Mouse (Mus musculus): Measurements from ENCODE around the gene Stx8. TPM values are rescaled to one million over a fixed set of nuclear protein-coding genes. Genes with fewer than 3 reads are reported as not detected.
A peak's percentile ranks its signal among the peaks of the same experiment; 100 is the strongest.

Gene Stx8
- polyA plus RNA-seq, 1 experiment, result 4.9 TPM

- WGBS, result 100% methylated on average over 1 of the region's 1 CpGs
- no peak for DNase-seq (ENCODE audit: low read depth, low spot score)
These were observed 64.8 kb downstream of the Stx8 start for GRCm38 (mm10) chr11:68030771-68031170.

GRCm38 (mm10) chr11:68032448-68032847, 66.5 kb downstream of the Stx8 start:
- 53% methylated on average over 2 of the region's 2 CpGs for WGBS
- DNase-seq (ENCODE audit: low read depth, low spot score), result no peak

- WGBS, result 51% methylated on average over 11 of the region's 11 CpGs
- no peak for DNase-seq (ENCODE audit: low read depth, low spot score)
These were observed 67.4 kb downstream of the Stx8 start for GRCm38 (mm10) chr11:68033331-68033926.

- no peak for DNase-seq (ENCODE audit: low read depth, low spot score)
- 51% methylated on average over 5 of the region's 5 CpGs for WGBS
These were observed 68.4 kb downstream of the Stx8 start for GRCm38 (mm10) chr11:68034422-68034821.

GRCm38 (mm10) chr11:68035303-68035891, 69.4 kb downstream of the Stx8 start:
- DNase-seq (ENCODE audit: low read depth, low spot score), result no peak
- 92% methylated on average over 4 of the region's 4 CpGs for WGBS

- WGBS, result 89% methylated on average over 20 of the region's 20 CpGs
- no peak for DNase-seq (ENCODE audit: low read depth, low spot score)
These were observed 70.4 kb downstream of the Stx8 start for GRCm38 (mm10) chr11:68036133-68036959.

- 91% methylated on average over 9 of the region's 9 CpGs for WGBS
- no peak for DNase-seq (ENCODE audit: low read depth, low spot score)
These were observed 71.1 kb downstream of the Stx8 start for GRCm38 (mm10) chr11:68037093-68037492.

GRCm38 (mm10) chr11:68038101-68038500, 72.1 kb downstream of the Stx8 start:
- WGBS, result 73% methylated on average over 2 of the region's 2 CpGs
- DNase-seq (ENCODE audit: low read depth, low spot score), result no peak

GRCm38 (mm10) chr11:68044181-68044580, 78.2 kb downstream of the Stx8 start:
- DNase-seq (ENCODE audit: low read depth, low spot score), result peak; percentile 19
- WGBS, result 45% methylated on average over 11 of the region's 11 CpGs

- no peak for DNase-seq (ENCODE audit: low read depth, low spot score)
- WGBS, result 62% methylated on average over 3 of the region's 3 CpGs
These were observed 80.9 kb downstream of the Stx8 start for GRCm38 (mm10) chr11:68046916-68047315.

- WGBS, result 86% methylated on average over 17 of the region's 17 CpGs
- DNase-seq (ENCODE audit: low read depth, low spot score), result no peak
These were observed 83.5 kb downstream of the Stx8 start for GRCm38 (mm10) chr11:68049261-68050165.

- WGBS, result 70% methylated on average over 12 of the region's 12 CpGs
- no peak for DNase-seq (ENCODE audit: low read depth, low spot score)
These were observed 84.7 kb downstream of the Stx8 start for GRCm38 (mm10) chr11:68050725-68051124.

- WGBS, result 96% methylated on average over 4 of the region's 4 CpGs
These were observed 85.3 kb downstream of the Stx8 start for GRCm38 (mm10) chr11:68051305-68051704.

GRCm38 (mm10) chr11:68058466-68059201, 92.6 kb downstream of the Stx8 start:
- 73% methylated on average over 5 of the region's 5 CpGs for WGBS
- no peak for DNase-seq (ENCODE audit: low read depth, low spot score)

More at GRCm38 (mm10) chr11:68051305-68051704, 85.3 kb downstream of the Stx8 start:
- no peak for DNase-seq (ENCODE audit: low read depth, low spot score)

GRCm38 (mm10) chr11:68060651-68061050, 94.7 kb downstream of the Stx8 start:
- DNase-seq (ENCODE audit: low read depth, low spot score), result no peak
- WGBS, result 71% methylated on average over 4 of the region's 4 CpGs

- WGBS, result 48% methylated on average over 2 of the region's 2 CpGs
- no peak for DNase-seq (ENCODE audit: low read depth, low spot score)
These were observed 96.1 kb downstream of the Stx8 start for GRCm38 (mm10) chr11:68062116-68062515.

- 96% methylated on average over 10 of the region's 10 CpGs for WGBS
- DNase-seq (ENCODE audit: low read depth, low spot score), result no peak
These were observed 101.8 kb downstream of the Stx8 start for GRCm38 (mm10) chr11:68067806-68068205.

GRCm38 (mm10) chr11:68070086-68070485, 104.1 kb downstream of the Stx8 start:
- no peak for DNase-seq (ENCODE audit: low read depth, low spot score)

GRCm38 (mm10) chr11:68071836-68072235, 105.8 kb downstream of the Stx8 start:
- 58% methylated on average over 5 of the region's 5 CpGs for WGBS
- DNase-seq (ENCODE audit: low read depth, low spot score), result no peak

More at GRCm38 (mm10) chr11:68070086-68070485, 104.1 kb downstream of the Stx8 start:
- WGBS, result 72% methylated on average over 3 of the region's 3 CpGs
